Mouse (Mus musculus) embryonic fibroblast, embryonic 13.5 days (primary cell): ENCODE results near the gene Blm.

Experiments used
- CTCF ChIP-seq: IDR thresholded peaks from 2 replicates; pipeline ENCODE4 v1.5.1; 2011; ENCODE audit warnings: mild to moderate bottlenecking, control low read depth, low read length, moderate library complexity, borderline replicate concordance; ENCODE audit not compliant: insufficient read depth
- POLR2A ChIP-seq: IDR thresholded peaks from 2 replicates; pipeline ENCODE4 v1.6.1; 2011; ENCODE audit warnings: low read depth, mild to moderate bottlenecking, control low read depth, low read length, moderate library complexity

- TF ChIP-seq CTCF (no peak), POLR2A (no peak)
Measured at GRCm38 (mm10) chr7:80504920-80505319, 30.0 kb downstream of the Blm start.
